Mouse (Mus musculus): ENCODE measurements around the gene Acot2.

DNA sequence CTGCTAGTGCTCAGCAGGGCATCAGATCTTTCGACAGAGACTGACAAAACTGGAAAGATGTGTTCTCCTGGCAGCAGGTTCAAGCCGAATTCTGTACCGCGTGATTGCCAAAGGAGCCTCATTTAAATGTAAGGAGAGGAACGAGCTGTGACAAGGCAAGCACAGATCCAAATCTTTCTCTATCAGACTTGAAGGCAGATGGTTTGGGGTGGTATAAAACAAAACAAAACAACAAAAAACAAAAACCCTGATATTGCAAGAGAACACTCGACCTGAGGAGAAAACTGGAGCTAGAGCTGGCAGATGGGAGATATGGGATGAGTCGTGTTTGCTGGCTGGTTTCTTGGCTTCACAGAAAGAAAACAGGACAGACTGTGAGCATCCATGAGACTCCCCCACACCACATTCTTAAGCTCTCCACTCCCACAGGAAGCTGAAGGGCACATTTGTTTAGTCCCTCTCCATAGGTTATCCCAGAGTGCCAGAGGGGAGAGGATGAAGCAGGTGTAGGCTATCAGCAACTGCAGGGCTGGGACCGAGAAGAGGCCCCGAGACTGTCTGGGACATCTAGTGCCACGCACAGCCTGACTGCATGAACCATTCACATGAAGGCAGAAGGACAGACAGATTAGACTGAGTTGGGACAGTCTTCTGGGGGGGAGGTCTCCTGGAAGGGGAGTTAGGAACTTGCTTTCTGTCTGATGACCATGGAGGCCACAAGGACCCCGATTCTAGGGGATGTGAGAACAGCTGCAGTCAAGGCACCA, 10.9 kb downstream of the Acot2 start:
- TF ChIP-seq CTCF (IDR thresholded peaks at IDR 0.05; ENCODE audit: extremely low read depth, insufficient read depth, low read length) (no peak), POLR2A (IDR thresholded peaks at IDR 0.05; ENCODE audit: extremely low read depth, insufficient read depth, low read length) (no peak)

Measured in cortical plate, adult 2 months (tissue).